Comparison of ENCODE assay signal across 10 mouse cellular contexts in genomic region chr11:93185477-93185876, GRCm38 (mm10).
DNase-seq lines count a peak whose midpoint lies in the region; ATAC-seq lines count a peak whose summit lies in the region.
"Had no signal": no experiment of that assay in that cellular context is flagged by ENCODE, and none has a peak within 500 bp of the region (broad histone marks: within the 10 kb centered on the region; RNA-seq: fewer than 3 reads in every experiment).

No protein-coding gene starts in this region.

- WGBS in liver, embryonic 11.5 days, result 64% methylated on average over 4 of the region's 4 CpGs

- H3K27me3 ChIP-seq in megakaryocyte, embryonic 14.5 days (replicated peaks), result no peaks in the 10 kb centered on the region
- H3K27me3 ChIP-seq in liver, embryonic 11.5 days (replicated peaks; ENCODE audit: control insufficient read depth, insufficient read depth, low read length), result no peaks in the 10 kb centered on the region
- H3K27me3 ChIP-seq: forebrain, embryonic 13.5 days had no signal

- H3K9ac ChIP-seq in liver, embryonic 11.5 days (ENCODE audit: low read depth, low read length), result no peak overlapping the region
- H3K9ac ChIP-seq: forebrain, embryonic 13.5 days had no signal

- no peaks in the 10 kb centered on the region for H3K36me3 ChIP-seq in megakaryocyte, embryonic 14.5 days (replicated peaks; ENCODE audit: low read length)
- no peaks in the 10 kb centered on the region for H3K36me3 ChIP-seq in liver, embryonic 11.5 days (ENCODE audit: control insufficient read depth, insufficient read depth, low read length)

- H3K9me3 ChIP-seq in megakaryocyte, embryonic 14.5 days, result 0 out of 2 replicates have a peak, but pooled peaks cover 3% of the 10 kb centered on the region
- H3K9me3 ChIP-seq in liver, embryonic 11.5 days (ENCODE audit: control insufficient read depth, low read length), result no peaks in the 10 kb centered on the region
- H3K9me3 ChIP-seq: forebrain, embryonic 13.5 days had no signal

- intact Hi-C loops in left cerebral cortex, postnatal 14 days (cut with DNase I), result no loop called here

- peak; percentile 58 to 74 for DNase-seq in cerebellum, postnatal 36 days
- DNase-seq in left cerebral cortex, postnatal 14 days (ENCODE audit: low spot score in 2 of 2), result peak; percentile 8 to 17
- DNase-seq in adrenal gland, adult (ENCODE audit: inconsistent age in 2 of 2, low spot score in 1 of 2), result no peak
- no peak for DNase-seq in liver, embryonic 11.5 days (ENCODE audit: low spot score)
- no peak for DNase-seq in adrenal gland, postnatal 4 days (ENCODE audit: low spot score in 2 of 2)
- DNase-seq: adrenal gland, adult 2 months; thymus, postnatal 4 days had no signal

- H3K4me3 ChIP-seq in megakaryocyte, embryonic 14.5 days (replicated peaks), result peak overlapping the region; percentile 23
- no peak overlapping the region for H3K4me3 ChIP-seq in liver, embryonic 11.5 days (ENCODE audit: low read depth, low read length)
- H3K4me3 ChIP-seq: forebrain, embryonic 13.5 days had no signal

- no peak for ATAC-seq in megakaryocyte, adult 5-6 weeks (ENCODE audit: poor library complexity, severe bottlenecking)
- ATAC-seq in liver, embryonic 11.5 days (replicated peaks; ENCODE audit: low FRiP score), result no peak
- ATAC-seq: forebrain, embryonic 13.5 days had no signal

- H3K27ac ChIP-seq in liver, embryonic 11.5 days (ENCODE audit: low read depth, low read length), result no peak overlapping the region
- H3K27ac ChIP-seq: forebrain, embryonic 13.5 days had no signal

- H3K4me1 ChIP-seq in megakaryocyte, embryonic 14.5 days, result peaks cover 6% of the 10 kb centered on the region
- H3K4me1 ChIP-seq in liver, embryonic 11.5 days (replicated peaks; ENCODE audit: control insufficient read depth, insufficient read depth, low read length), result no peaks in the 10 kb centered on the region
- H3K4me1 ChIP-seq: forebrain, embryonic 13.5 days had no signal

- H3K4me2 ChIP-seq in liver, embryonic 11.5 days, result no peak overlapping the region
- H3K4me2 ChIP-seq: forebrain, embryonic 13.5 days had no signal

Comparison
In these comparisons a context has a peak if more than half of its experiments do, and no peak if none do; other contexts are left out.
1. DNase-seq: peak in cerebellum, postnatal 36 days (2 of 2) and left cerebral cortex, postnatal 14 days (2 of 2); none in adrenal gland, adult (0 of 2), liver, embryonic 11.5 days (single experiment) and adrenal gland, postnatal 4 days (0 of 2).